Mouse (Mus musculus) small intestine, adult 2 months (tissue): ENCODE measurements around the gene Med24. TPM values are rescaled to one million over a fixed set of nuclear protein-coding genes. Genes with fewer than 3 reads are reported as not detected.

Source experiments
- H3K27ac ChIP-seq: fragments of 200-500 bp; 2 replicates; pipeline ENCODE4 v1.5.1; 2012; ENCODE audit warnings: low read depth, low read length, control low read depth, inconsistent platforms; ENCODE audit not compliant: insufficient read depth
- H3K27me3 ChIP-seq: fragments of 200-500 bp; 2 replicates; pipeline ENCODE4 v1.6.1; 2012; ENCODE audit warnings: mild to moderate bottlenecking, moderate library complexity, low read length, inconsistent platforms; ENCODE audit not compliant: control insufficient read depth, insufficient read depth
- H3K36me3 ChIP-seq: fragments of 200-500 bp; 2 replicates; pipeline ENCODE4 v1.6.1; 2012; ENCODE audit warnings: mild to moderate bottlenecking, low read length, control low read depth, inconsistent platforms; ENCODE audit not compliant: control insufficient read depth, insufficient read depth
- H3K4me1 ChIP-seq: fragments of 200-500 bp; 2 replicates; pipeline ENCODE4 v1.6.1; 2012; ENCODE audit warnings: low read length, inconsistent platforms, mixed read lengths; ENCODE audit not compliant: control insufficient read depth, insufficient read depth, insufficient read length
- H3K4me3 ChIP-seq: fragments of 200-500 bp; 2 replicates; pipeline ENCODE4 v1.5.1; 2012; ENCODE audit warnings: low read depth, mild to moderate bottlenecking, control low read depth, inconsistent platforms, low read length, moderate library complexity
- CTCF ChIP-seq: fragments of 200-500 bp; IDR thresholded peaks from 2 replicates; pipeline ENCODE4 v1.5.1; 2012; ENCODE audit warnings: low read depth, mild to moderate bottlenecking, control low read depth, inconsistent platforms, low read length, moderate library complexity, mixed read lengths; ENCODE audit not compliant: insufficient replicate concordance, insufficient read length; ENCODE audit errors: extremely low read depth
- POLR2A ChIP-seq: fragments of 200-500 bp; IDR thresholded peaks from 2 replicates; pipeline ENCODE4 v1.6.1; 2012; ENCODE audit warnings: low read depth, mild to moderate bottlenecking, control low read depth, inconsistent platforms, low read length, moderate library complexity
- WGBS: fragments of 180-500 bp; shearing (Covaris S2); methylation state at CpG from one replicate; pipeline ENCODE4 v1.1.7; 2018; 5-methylcytosine and 5-hydroxymethylcytosine counted together
- polyA plus RNA-seq: library from polyadenylated mRNA; depleted of rRNA; stranded (reverse); fragments of >200 nt; gene quantifications from 2 replicates; pipeline ENCODE4 v1.2.3, GENCODE M21; 2012

The Med24 gene
- polyA plus RNA-seq, 1 experiment: 49.5 TPM

DNA sequence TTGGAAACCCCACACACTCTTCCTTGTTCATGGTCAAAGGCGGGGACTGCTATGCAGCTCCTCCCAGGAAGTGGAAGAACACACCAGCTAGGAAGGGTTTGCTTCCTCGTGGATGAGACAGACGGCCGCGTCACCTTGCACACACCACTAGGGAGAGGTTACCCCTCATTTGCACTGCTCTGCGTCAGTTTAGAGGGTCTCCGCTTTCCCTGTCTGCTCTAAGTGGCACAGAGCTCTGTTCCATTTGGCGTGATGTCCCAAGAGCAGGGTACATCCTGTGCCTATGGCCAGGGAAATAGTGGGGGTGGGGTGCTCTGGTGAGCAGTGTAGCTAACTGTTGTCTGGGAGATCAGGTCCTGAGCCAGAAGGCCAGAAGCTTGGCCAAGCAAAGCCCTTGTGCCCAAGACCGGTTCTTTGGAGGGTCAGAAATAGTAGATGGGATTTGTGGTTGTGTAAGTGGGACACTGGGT is 25.0 kb upstream of the Med24 start:
- no peaks in the 10 kb centered on the region for H3K27me3 ChIP-seq
- H3K4me3 ChIP-seq: peak overlapping the region; percentile 33
- peak overlapping the region; percentile 87 for H3K27ac ChIP-seq
- peaks cover 20% of the 10 kb centered on the region for H3K36me3 ChIP-seq
- peaks cover 41% of the 10 kb centered on the region for H3K4me1 ChIP-seq
- 21% methylated on average over 9 of the region's 9 CpGs for WGBS
- no peak for TF ChIP-seq CTCF
- TF ChIP-seq POLR2A: no peak

DNA sequence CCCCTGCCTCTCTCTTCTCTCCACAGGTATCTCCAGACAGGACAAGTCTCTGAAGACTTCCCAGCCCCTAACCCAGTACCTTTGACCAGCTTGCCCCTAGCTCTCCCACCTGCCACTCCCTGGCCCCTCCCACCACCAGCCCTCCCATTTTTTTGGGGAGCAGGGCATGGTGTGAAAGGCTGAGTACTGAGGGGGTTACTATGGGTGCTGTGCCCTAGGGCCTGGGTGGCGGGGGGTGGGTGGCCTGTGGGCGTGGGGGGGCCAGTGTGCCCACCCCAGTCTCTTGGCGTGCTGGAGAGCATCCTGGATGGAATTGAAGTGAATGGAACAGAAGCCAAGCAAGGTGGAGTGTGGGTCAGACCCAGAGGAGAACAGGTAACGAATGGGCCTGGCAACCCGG is 24.0 kb upstream of the Med24 start:
- WGBS: 70% methylated on average over 5 of the region's 5 CpGs
- Histone ChIP-seq H3K4me1 (peaks cover 46% of the 10 kb centered on the region), H3K4me3 (no peak overlapping the region), H3K27ac (peak overlapping the region; percentile 99), H3K27me3 (no peaks in the 10 kb centered on the region), H3K36me3 (peaks cover 20% of the 10 kb centered on the region)
- TF ChIP-seq POLR2A: no peak
- TF ChIP-seq CTCF: peak; percentile 1; the same call in 1 of the 2 replicates

DNA sequence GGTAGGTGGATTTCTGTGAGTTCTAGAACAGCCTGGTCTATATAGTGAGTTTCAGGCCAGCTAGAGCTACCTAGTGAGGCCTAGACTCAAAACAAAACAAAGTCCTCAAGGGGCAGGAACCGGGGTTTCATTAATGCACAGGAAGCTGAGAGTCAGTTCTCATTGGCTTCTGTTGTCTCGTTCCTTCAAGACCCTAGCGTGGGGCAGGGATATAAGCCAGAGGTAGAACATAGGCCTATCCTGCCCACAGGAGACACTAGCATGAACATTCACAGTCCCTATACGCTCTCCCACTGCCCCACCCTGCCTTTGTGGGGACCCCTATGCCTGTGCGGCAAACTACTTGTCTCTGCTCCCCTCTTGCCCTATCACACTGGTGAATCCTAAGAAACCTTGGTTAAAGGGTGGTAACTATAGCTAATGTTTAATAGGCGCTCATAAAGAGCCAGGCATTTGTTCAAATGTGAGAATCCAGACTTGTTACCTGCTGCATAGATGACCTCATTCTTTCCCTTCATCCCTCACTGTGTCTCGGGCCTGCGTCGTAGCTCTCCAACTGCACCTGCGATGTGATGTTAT is 23.4 kb upstream of the Med24 start:
- peak overlapping the region; percentile 99 for H3K27ac ChIP-seq
- peaks cover 17% of the 10 kb centered on the region for H3K36me3 ChIP-seq
- WGBS: 36% methylated on average over 10 of the region's 10 CpGs
- no peaks in the 10 kb centered on the region for H3K27me3 ChIP-seq
- peaks cover 50% of the 10 kb centered on the region for H3K4me1 ChIP-seq
- no peak overlapping the region for H3K4me3 ChIP-seq
- no peak for TF ChIP-seq CTCF
- TF ChIP-seq POLR2A: no peak

DNA sequence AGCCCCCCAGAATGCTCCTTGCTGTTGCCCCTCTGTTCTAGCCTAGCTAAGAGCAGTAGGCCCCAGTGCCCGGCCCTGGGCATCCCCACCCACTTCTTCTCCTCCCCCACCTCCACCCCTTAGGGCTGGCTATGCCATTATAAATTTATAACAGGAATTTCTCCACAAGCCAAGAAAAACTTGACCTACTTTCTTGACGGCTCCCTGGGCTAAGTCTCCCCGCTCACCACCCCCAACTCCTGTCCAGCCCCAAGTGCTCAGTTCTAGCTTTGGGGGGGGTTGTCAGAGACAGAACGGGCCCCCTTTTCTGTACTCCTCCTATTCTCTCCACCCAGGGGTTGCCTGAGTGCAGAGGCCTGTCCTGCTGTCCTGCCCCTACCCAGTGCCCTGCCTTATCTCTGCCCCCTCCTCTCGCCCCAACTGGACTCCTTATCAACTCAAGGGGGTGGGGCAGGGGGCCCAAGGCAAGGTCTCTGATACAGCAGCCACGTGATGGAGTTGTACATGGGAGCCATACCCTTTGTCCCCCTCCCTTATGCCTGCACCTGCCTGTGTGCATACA is 22.1 kb upstream of the Med24 start:
- 14% methylated on average over 6 of the region's 6 CpGs for WGBS
- Histone ChIP-seq H3K4me3 (peak overlapping the region; percentile 48), H3K4me1 (peaks cover 60% of the 10 kb centered on the region), H3K27me3 (no peaks in the 10 kb centered on the region), H3K27ac (peak overlapping the region; percentile 99), H3K36me3 (peaks cover 7% of the 10 kb centered on the region)
- TF ChIP-seq POLR2A: no peak
- no peak for TF ChIP-seq CTCF

DNA sequence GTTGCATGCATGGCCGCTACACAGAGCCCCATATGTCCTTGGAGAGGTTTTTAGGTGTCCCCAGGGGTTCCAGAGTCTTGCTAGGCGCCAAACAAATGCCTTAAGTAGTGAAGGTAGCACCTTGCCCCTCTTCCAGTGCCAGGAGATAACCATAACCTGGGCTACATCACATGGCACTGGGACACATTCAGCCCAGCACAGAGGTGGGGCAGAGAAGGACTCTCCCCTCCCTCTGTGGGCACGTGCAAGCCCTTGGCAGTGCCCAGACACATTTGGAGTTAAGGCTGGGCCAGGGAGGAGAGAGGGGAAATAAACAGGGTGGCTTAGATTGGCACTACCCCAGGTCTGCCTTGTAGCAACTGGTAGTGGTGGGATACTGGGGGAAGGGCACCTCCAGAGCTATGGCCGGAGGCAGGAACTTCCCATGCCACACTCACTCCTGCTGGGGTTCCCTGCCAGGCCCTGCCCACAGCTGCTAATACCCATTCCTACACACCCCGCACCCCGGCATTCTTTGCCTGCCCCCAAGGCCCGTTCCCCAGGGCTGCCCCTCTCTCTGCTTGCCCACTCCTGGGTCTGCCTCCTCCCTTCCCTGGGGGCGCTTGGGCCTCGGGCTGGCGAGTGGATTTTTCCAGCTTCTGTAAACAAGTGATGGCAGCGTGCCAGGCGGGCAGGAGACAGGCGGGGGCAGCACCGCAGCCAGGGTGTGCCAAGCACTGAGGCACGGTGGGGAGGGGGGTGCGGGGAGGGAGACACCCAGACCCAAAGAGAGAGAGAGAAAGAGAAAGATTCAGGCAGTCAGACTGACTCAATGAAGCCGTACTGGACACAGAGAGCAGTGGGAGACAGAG is 21.3 kb upstream of the Med24 start:
- H3K36me3 ChIP-seq: 0 out of 2 replicates have a peak, but pooled peaks cover 1% of the 10 kb centered on the region
- H3K4me3 ChIP-seq: peak overlapping the region; percentile 48
- 10% methylated on average over 16 of the region's 17 CpGs for WGBS
- H3K27ac ChIP-seq: peak overlapping the region; percentile 99
- peaks cover 67% of the 10 kb centered on the region for H3K4me1 ChIP-seq
- peak; percentile 17; the same call in 1 of the 2 replicates for TF ChIP-seq POLR2A
- TF ChIP-seq CTCF: no peak
- no peaks in the 10 kb centered on the region for H3K27me3 ChIP-seq

DNA sequence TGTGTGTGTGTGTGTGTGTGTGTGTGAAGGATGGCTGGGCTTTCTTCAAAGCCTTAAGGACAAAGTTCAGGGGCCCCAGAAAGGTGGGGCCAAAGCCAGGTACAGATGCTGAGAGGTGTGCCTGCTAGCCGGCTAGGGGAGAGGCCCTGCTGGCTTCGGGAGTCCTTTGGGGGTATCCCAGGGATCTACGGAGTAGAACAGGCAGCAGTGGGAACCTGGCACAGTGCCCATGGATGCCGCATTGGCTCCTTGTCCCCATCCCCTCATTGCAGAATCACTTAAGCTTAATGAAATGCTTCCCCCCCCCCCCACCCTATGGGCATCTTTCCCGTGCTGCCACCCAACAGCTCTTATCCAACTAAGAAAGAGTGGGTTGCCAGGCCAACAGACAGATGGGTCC is 20.5 kb upstream of the Med24 start:
- WGBS: 15% methylated on average over 5 of the region's 5 CpGs
- Histone ChIP-seq H3K27me3 (no peaks in the 10 kb centered on the region), H3K4me3 (peak overlapping the region; percentile 47), H3K27ac (peak overlapping the region; percentile 99), H3K4me1 (peaks cover 68% of the 10 kb centered on the region), H3K36me3 (0 out of 2 replicates have a peak, but pooled peaks cover 1% of the 10 kb centered on the region)
- TF ChIP-seq POLR2A (peak; percentile 53; the same call in 1 of the 2 replicates), CTCF (no peak)
